ENCODE assay signal across 17 mouse cellular contexts in genomic region chr5:108599923-108600322, GRCm38 (mm10). TPM values are rescaled to one million over a fixed set of nuclear protein-coding genes. Genes with fewer than 3 reads are reported as not detected.
"Had no signal": no experiment of that assay in that cellular context is flagged by ENCODE, and none has a peak within 500 bp of the region (broad histone marks: within the 10 kb centered on the region; RNA-seq: fewer than 3 reads in every experiment).

No protein-coding gene starts in this region.

- H3K4me1 ChIP-seq: kidney, embryonic 15.5 days; limb, embryonic 10.5 days; liver, embryonic 15.5 days; midbrain, embryonic 12.5 days; neural tube, embryonic 13.5 days had no signal

- H3K4me3 ChIP-seq: kidney, embryonic 15.5 days; left cerebral cortex, adult 2 months; limb, embryonic 10.5 days; liver, embryonic 15.5 days; midbrain, embryonic 12.5 days; neural tube, embryonic 13.5 days had no signal

- H3K9ac ChIP-seq: kidney, embryonic 15.5 days; liver, embryonic 15.5 days; midbrain, embryonic 12.5 days; neural tube, embryonic 13.5 days had no signal

- ATAC-seq: intestine, embryonic 16.5 days; midbrain, embryonic 16.5 days had no signal

- H3K4me2 ChIP-seq: kidney, embryonic 15.5 days; liver, embryonic 11.5 days; liver, embryonic 15.5 days; midbrain, embryonic 12.5 days; neural tube, embryonic 13.5 days had no signal

- H3K27ac ChIP-seq: kidney, embryonic 15.5 days; left cerebral cortex, adult 2 months; limb, embryonic 10.5 days; liver, embryonic 15.5 days; midbrain, embryonic 12.5 days; neural tube, embryonic 13.5 days had no signal

- H3K9me3 ChIP-seq: kidney, embryonic 15.5 days; limb, embryonic 10.5 days; liver, embryonic 15.5 days; midbrain, embryonic 12.5 days; neural tube, embryonic 13.5 days had no signal

- DNase-seq: kidney, adult 2 months; kidney, postnatal 14 days; retina, postnatal 1 day; right cerebral cortex, postnatal 4 days; spleen, adult 18-20 months; thymus, adult 18-20 months; thymus, postnatal 36 days had no signal

- H3K27me3 ChIP-seq: kidney, embryonic 15.5 days; liver, embryonic 15.5 days; midbrain, embryonic 12.5 days; neural tube, embryonic 13.5 days had no signal

RNA-seq across cellular contexts. Expression of gene Cplx1, which starts 50.1 kb away (rescaled TPM):
- total RNA-seq: megakaryocyte-erythroid progenitor cell, adult 5-6 weeks had no signal
- polyA plus RNA-seq: liver, embryonic 11.5 days had no signal
